Mouse (Mus musculus) liver, postnatal 0 days (tissue): ENCODE measurements around the gene Atrnl1.
A peak's percentile ranks its signal among the peaks of the same experiment; 100 is the strongest.

Experiments used
- CTCF ChIP-seq: sonication (generic); IDR thresholded peaks from 2 replicates; pipeline ENCODE4 v1.5.1; 2016; ENCODE audit warnings: antibody characterized with exemption, low read depth
- EP300 ChIP-seq: IDR thresholded peaks from 2 replicates; pipeline ENCODE4 v1.6.1; 2016; ENCODE audit warnings: antibody characterized with exemption, low read depth, mild to moderate bottlenecking

- TF ChIP-seq CTCF: peak; percentile 52
- no peak for TF ChIP-seq EP300
Measured at GRCm38 (mm10) chr19:57642980-57643379, 32.1 kb downstream of the Atrnl1 start.
